8 mouse cellular contexts compared by ENCODE assay signal in genomic region chr15:25983614-25984013, GRCm38 (mm10). TPM values are rescaled to one million over a fixed set of nuclear protein-coding genes. Genes with fewer than 3 reads are reported as not detected.
DNase-seq lines count a peak whose midpoint lies in the region; ATAC-seq and TF ChIP-seq lines count a peak whose summit lies in the region.
"Not testable (repeated sequence)": the region's sequence is repeated elsewhere in the genome, so short reads cannot be mapped to it uniquely, and the experiment has no call there.

No protein-coding gene starts in this region.

- not testable (repeated sequence) for TF ChIP-seq CTCF in cerebellum, adult 2 months (IDR thresholded peaks at IDR 0.05; ENCODE audit: borderline replicate concordance, insufficient read depth, low read depth, low read length); testis, adult 2 months (IDR thresholded peaks at IDR 0.05; ENCODE audit: control insufficient read depth, insufficient read depth, insufficient replicate concordance, low read depth, low read length)

- not testable (repeated sequence) for TF ChIP-seq POLR2A in cerebellum, adult 2 months (IDR thresholded peaks at IDR 0.05; ENCODE audit: borderline replicate concordance, insufficient read depth, low read length); myocyte (IDR thresholded peaks at IDR 0.05; ENCODE audit: insufficient read length, low read depth); testis, adult 2 months (IDR thresholded peaks at IDR 0.05; ENCODE audit: control insufficient read depth, low read depth, low read length)

- peak overlapping the region; percentile 90 for H3ac ChIP-seq in myocyte (ENCODE audit: control insufficient read depth, insufficient read length)

- H3K4me1 ChIP-seq in cerebellum, adult 2 months (ENCODE audit: control insufficient read depth, insufficient read depth, low read length); intestine, embryonic 16.5 days (ENCODE audit: control insufficient read depth, insufficient read depth, low read length); testis, adult 2 months (ENCODE audit: control insufficient read depth, insufficient read depth, low read length): not testable (repeated sequence)
- peaks cover 18% of the 10 kb centered on the region for H3K4me1 ChIP-seq in forebrain, embryonic 13.5 days
- H3K4me1 ChIP-seq in heart, embryonic 15.5 days (replicated peaks) = peaks cover 14% of the 10 kb centered on the region
- peaks cover 16% of the 10 kb centered on the region for H3K4me1 ChIP-seq in limb, embryonic 13.5 days
- peaks cover 15% of the 10 kb centered on the region for H3K4me1 ChIP-seq in lung, embryonic 15.5 days

- peaks cover 44% of the 10 kb centered on the region for H3K79me2 ChIP-seq in myocyte (ENCODE audit: control insufficient read depth, insufficient read depth)

- ATAC-seq in forebrain, embryonic 13.5 days = peak; percentile 38
- not testable (repeated sequence) for ATAC-seq in heart, embryonic 15.5 days (replicated peaks; ENCODE audit: insufficient number of reproducible peaks, insufficient read depth, low FRiP score, low read depth); lung, embryonic 15.5 days (ENCODE audit: borderline replicate concordance, extremely low read depth, low FRiP score, low TSS enrichment)
- peak; percentile 25 for ATAC-seq in intestine, embryonic 16.5 days
- ATAC-seq in limb, embryonic 13.5 days (ENCODE audit: low FRiP score, low read depth) = peak; percentile 10; the same call in 1 of the 2 replicates

- not testable (repeated sequence) for DNase-seq in cerebellum, adult 2 months

- peak overlapping the region; percentile 98 for H3K4me2 ChIP-seq in forebrain, embryonic 13.5 days
- peak overlapping the region; percentile 85 for H3K4me2 ChIP-seq in heart, embryonic 15.5 days
- H3K4me2 ChIP-seq in intestine, embryonic 16.5 days (ENCODE audit: low read depth, low read length) = peak overlapping the region; percentile 73
- peak overlapping the region; percentile 84 for H3K4me2 ChIP-seq in limb, embryonic 13.5 days (replicated peaks)
- peak overlapping the region; percentile 82 for H3K4me2 ChIP-seq in lung, embryonic 15.5 days
- peak overlapping the region; percentile 82 for H3K4me2 ChIP-seq in myocyte (ENCODE audit: low read depth)

- peaks cover 15% of the 10 kb centered on the region for H3K36me3 ChIP-seq in forebrain, embryonic 13.5 days (ENCODE audit: poor library complexity, severe bottlenecking)
- peaks cover 14% of the 10 kb centered on the region; the same call in 1 of the 2 replicates for H3K36me3 ChIP-seq in heart, embryonic 15.5 days
- not testable (repeated sequence) for H3K36me3 ChIP-seq in intestine, embryonic 16.5 days (ENCODE audit: control insufficient read depth, insufficient read depth, low read length); testis, adult 2 months (ENCODE audit: control insufficient read depth, insufficient read depth, low read length)
- H3K36me3 ChIP-seq in limb, embryonic 13.5 days = peaks cover 15% of the 10 kb centered on the region
- peaks cover 11% of the 10 kb centered on the region for H3K36me3 ChIP-seq in lung, embryonic 15.5 days
- H3K36me3 ChIP-seq in myocyte (ENCODE audit: control insufficient read depth, insufficient read depth) = peaks cover 23% of the 10 kb centered on the region

- WGBS in cerebellum, adult 2 months = 15% methylated on average over 6 of the region's 6 CpGs
- 18% methylated on average over 6 of the region's 6 CpGs for WGBS in forebrain, embryonic 13.5 days
- WGBS in heart, embryonic 15.5 days = 19% methylated on average over 6 of the region's 6 CpGs
- 18% methylated on average over 6 of the region's 6 CpGs for WGBS in intestine, embryonic 16.5 days
- WGBS in limb, embryonic 13.5 days = 15% methylated on average over 6 of the region's 6 CpGs
- WGBS in lung, embryonic 15.5 days = 15% methylated on average over 6 of the region's 6 CpGs

- H3K9me3 ChIP-seq in forebrain, embryonic 13.5 days (replicated peaks); heart, embryonic 15.5 days (replicated peaks); intestine, embryonic 16.5 days (ENCODE audit: control insufficient read depth, low read length); limb, embryonic 13.5 days; lung, embryonic 15.5 days: not testable (repeated sequence)

- H3K27me3 ChIP-seq in cerebellum, adult 2 months (ENCODE audit: control insufficient read depth, insufficient read depth, low read length); forebrain, embryonic 13.5 days; heart, embryonic 15.5 days; intestine, embryonic 16.5 days (replicated peaks; ENCODE audit: control insufficient read depth, insufficient read depth, low read length); limb, embryonic 13.5 days; lung, embryonic 15.5 days; myocyte (ENCODE audit: control insufficient read depth, insufficient read depth, insufficient read length); testis, adult 2 months (ENCODE audit: control insufficient read depth, insufficient read depth, low read length): not testable (repeated sequence)

- peak overlapping the region; percentile 45; the same call in 1 of the 2 replicates for H3K27ac ChIP-seq in cerebellum, adult 2 months (ENCODE audit: insufficient read depth, low read length)
- peak overlapping the region; percentile 48 for H3K27ac ChIP-seq in forebrain, embryonic 13.5 days
- peak overlapping the region; percentile 88 for H3K27ac ChIP-seq in heart, embryonic 15.5 days
- H3K27ac ChIP-seq in intestine, embryonic 16.5 days (ENCODE audit: low read length) = peak overlapping the region; percentile 73
- H3K27ac ChIP-seq in limb, embryonic 13.5 days = peak overlapping the region; percentile 92
- H3K27ac ChIP-seq in lung, embryonic 15.5 days = peak overlapping the region; percentile 84
- peak overlapping the region; percentile 88 for H3K27ac ChIP-seq in testis, adult 2 months (ENCODE audit: control insufficient read depth, insufficient read depth, low read depth, low read length)

- peak overlapping the region; percentile 70 for H3K9ac ChIP-seq in forebrain, embryonic 13.5 days
- H3K9ac ChIP-seq in heart, embryonic 15.5 days = peak overlapping the region; percentile 69
- peak overlapping the region; percentile 85 for H3K9ac ChIP-seq in intestine, embryonic 16.5 days (ENCODE audit: low read depth, low read length)
- peak overlapping the region; percentile 71 for H3K9ac ChIP-seq in limb, embryonic 13.5 days
- peak overlapping the region; percentile 68 for H3K9ac ChIP-seq in lung, embryonic 15.5 days

- H3K4me3 ChIP-seq in cerebellum, adult 2 months (replicated peaks; ENCODE audit: insufficient read depth, low read depth, low read length) = peak overlapping the region; percentile 90
- H3K4me3 ChIP-seq in forebrain, embryonic 13.5 days = peak overlapping the region; percentile 94
- peak overlapping the region; percentile 98 for H3K4me3 ChIP-seq in heart, embryonic 15.5 days
- peak overlapping the region; percentile 74 for H3K4me3 ChIP-seq in intestine, embryonic 16.5 days (ENCODE audit: low read length)
- H3K4me3 ChIP-seq in limb, embryonic 13.5 days = peak overlapping the region; percentile 76
- H3K4me3 ChIP-seq in lung, embryonic 15.5 days = peak overlapping the region; percentile 97
- H3K4me3 ChIP-seq in myocyte = peak overlapping the region; percentile 92
- H3K4me3 ChIP-seq in testis, adult 2 months (ENCODE audit: control insufficient read depth, low read depth, low read length) = peak overlapping the region; percentile 93

RNA-seq across cellular contexts. Expression of gene Zfp622, which starts 0.6 kb away (rescaled TPM):
- polyA plus RNA-seq in cerebellum, adult 2 months (2012; rRNA removed) = 29.7 and 30.3 TPM in 2 replicates
- 25.0 and 28.9 TPM in 2 replicates for polyA plus RNA-seq in forebrain, embryonic 13.5 days (2015; fragmentation: Nextera tagmentation; extraction: Ambion mirVana)
- polyA plus RNA-seq in heart, embryonic 15.5 days (2015; fragmentation: Nextera tagmentation; extraction: Ambion mirVana) = 16.4 and 20.2 TPM in 2 replicates
- polyA plus RNA-seq in intestine, embryonic 16.5 days (2015; fragmentation: Nextera tagmentation; extraction: Ambion mirVana) = 22.3 and 25.0 TPM in 2 replicates
- polyA plus RNA-seq in limb, embryonic 13.5 days (2015; fragmentation: Nextera tagmentation; extraction: Ambion mirVana) = 28.7 and 31.8 TPM in 2 replicates
- 25.8 and 30.0 TPM in 2 replicates for polyA plus RNA-seq in lung, embryonic 15.5 days (2015; fragmentation: Nextera tagmentation; extraction: Ambion mirVana)
- polyA plus RNA-seq in myocyte (2012; fragmentation: generic; extraction: Trizol) = 102 TPM
- polyA plus RNA-seq in testis, adult 2 months (2012; rRNA removed) = 6.5 and 6.8 TPM in 2 replicates
